Mouse (Mus musculus): ENCODE data around the gene Ube2b.

- TF ChIP-seq POLR2A (IDR thresholded peaks at IDR 0.05; ENCODE audit: borderline replicate concordance, control insufficient read depth, low read depth, low read length) = peak; percentile 61; the same call in 1 of the 2 replicates
- no peak for TF ChIP-seq CTCF (IDR thresholded peaks at IDR 0.05; ENCODE audit: control insufficient read depth, insufficient read depth, low read length)
These were observed 3.4 kb upstream of the Ube2b start, which contains the start of gene Cdkl3 for GRCm38 (mm10) chr11:52003772-52004528.
